Mouse (Mus musculus): ENCODE measurements around the gene Cdk19. TPM values are rescaled to one million over a fixed set of nuclear protein-coding genes. Genes with fewer than 3 reads are reported as not detected.

The Cdk19 gene
- polyA plus RNA-seq, 1 experiment from 2014 or later = 14.4 TPM

- ATAC-seq (ENCODE audit: low FRiP score) = peak; percentile 98
Measured at GRCm38 (mm10) chr10:40348566-40349536, 9.5 kb downstream of the Cdk19 start.

DNA sequence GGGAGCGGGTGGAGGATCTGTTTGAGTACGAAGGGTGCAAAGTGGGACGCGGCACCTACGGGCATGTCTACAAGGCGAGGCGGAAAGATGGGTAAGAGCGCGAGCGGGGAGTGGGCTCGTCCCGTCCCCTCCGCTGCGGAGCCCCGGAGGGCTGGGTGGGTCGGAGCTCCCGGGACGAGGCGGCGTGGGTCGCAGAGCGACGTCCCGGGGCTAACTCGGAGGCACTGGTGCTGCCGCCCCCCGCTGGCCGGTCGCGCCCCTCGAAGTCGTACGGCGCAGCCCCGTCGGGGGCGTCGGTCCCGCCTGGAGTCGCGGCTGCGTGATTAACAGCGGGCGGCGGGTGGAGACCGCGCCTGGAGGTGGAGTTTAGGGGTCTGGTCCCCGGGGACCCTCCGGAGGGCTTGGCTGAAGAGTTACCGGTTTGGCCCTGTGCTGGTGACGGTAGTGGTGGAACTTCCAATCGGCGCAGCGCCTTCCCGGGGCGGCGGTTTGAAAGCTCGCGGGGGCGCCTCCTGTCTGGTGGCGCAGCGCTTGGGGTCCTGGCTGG, 10.3 kb downstream of the Cdk19 start:
- H3K9me3 ChIP-seq (ENCODE audit: control insufficient read depth, low read length) = no peaks in the 10 kb centered on the region
- H3K4me3 ChIP-seq (replicated peaks; ENCODE audit: low read length) = peak overlapping the region; percentile 94
- no peaks in the 10 kb centered on the region for H3K36me3 ChIP-seq (replicated peaks; ENCODE audit: control insufficient read depth, insufficient read depth)
- peak; percentile 3; the same call in 1 of the 2 replicates for ATAC-seq (ENCODE audit: low FRiP score)
- peak overlapping the region; percentile 87 for H3K9ac ChIP-seq
- under 1% methylated on average over 49 of the region's 62 CpGs for WGBS
- H3K27me3 ChIP-seq (ENCODE audit: control insufficient read depth, insufficient read depth, low read length) = no peaks in the 10 kb centered on the region
- H3K4me1 ChIP-seq (replicated peaks; ENCODE audit: control insufficient read depth, insufficient read depth, low read length) = peaks cover 20% of the 10 kb centered on the region
- H3K4me2 ChIP-seq (replicated peaks) = peak overlapping the region; percentile 78
- peak; percentile 64 for DNase-seq (ENCODE audit: low spot score)
- H3K27ac ChIP-seq = peak overlapping the region; percentile 93

More at GRCm38 (mm10) chr10:40348566-40349536, 9.5 kb downstream of the Cdk19 start:
- Histone ChIP-seq H3K27ac (peak overlapping the region; percentile 93), H3K4me2 (replicated peaks) (peak overlapping the region; percentile 78), H3K9ac (peak overlapping the region; percentile 87), H3K4me1 (replicated peaks; ENCODE audit: control insufficient read depth, insufficient read depth, low read length) (peaks cover 20% of the 10 kb centered on the region), H3K4me3 (replicated peaks; ENCODE audit: low read length) (peak overlapping the region; percentile 94), H3K36me3 (replicated peaks; ENCODE audit: control insufficient read depth, insufficient read depth) (no peaks in the 10 kb centered on the region), H3K27me3 (ENCODE audit: control insufficient read depth, insufficient read depth, low read length) (no peaks in the 10 kb centered on the region), H3K9me3 (ENCODE audit: control insufficient read depth, low read length) (no peaks in the 10 kb centered on the region)
- WGBS = under 1% methylated on average over 76 of the region's 76 CpGs
- peak; percentile 99 for DNase-seq (ENCODE audit: low spot score)

DNA sequence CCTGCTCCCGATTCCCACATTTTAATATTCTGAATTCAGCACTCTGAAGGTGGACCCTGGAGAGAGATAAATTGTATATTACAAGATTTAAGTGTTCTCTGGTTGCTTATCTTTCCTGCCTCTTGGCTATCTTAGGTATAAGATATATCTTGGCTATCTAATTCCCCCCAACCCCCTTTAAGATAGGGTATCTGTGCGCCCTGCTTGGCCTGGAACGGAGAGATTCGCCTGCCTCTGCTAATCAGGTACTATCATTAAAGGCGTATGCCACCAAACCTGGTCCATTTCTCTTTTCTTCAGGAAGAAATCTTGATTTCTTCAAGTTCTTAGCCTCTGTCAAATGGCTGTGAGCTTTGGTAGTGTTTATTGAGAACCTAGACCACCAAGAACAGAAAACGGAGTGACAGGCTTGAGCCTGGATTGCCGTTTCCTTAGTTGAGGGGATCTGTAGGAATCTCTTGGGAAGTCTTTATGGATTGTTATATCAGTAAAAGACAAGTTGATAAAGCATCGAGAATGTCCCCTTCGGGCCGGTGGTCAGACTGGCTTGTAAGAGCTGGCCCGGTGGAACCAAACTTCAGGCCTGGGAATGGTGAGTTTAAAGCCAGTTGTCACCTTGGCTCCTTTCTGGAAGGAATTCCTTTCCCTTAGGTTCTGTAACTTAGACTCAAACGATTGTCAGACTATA, 11.0 kb downstream of the Cdk19 start:
- Histone ChIP-seq H3K27me3 (ENCODE audit: control insufficient read depth, insufficient read depth, low read length) (no peaks in the 10 kb centered on the region), H3K27ac (peak overlapping the region; percentile 93), H3K9ac (peak overlapping the region; percentile 87), H3K36me3 (replicated peaks; ENCODE audit: control insufficient read depth, insufficient read depth) (no peaks in the 10 kb centered on the region), H3K4me3 (replicated peaks; ENCODE audit: low read length) (peak overlapping the region; percentile 94), H3K4me1 (replicated peaks; ENCODE audit: control insufficient read depth, insufficient read depth, low read length) (peaks cover 20% of the 10 kb centered on the region), H3K9me3 (ENCODE audit: control insufficient read depth, low read length) (no peaks in the 10 kb centered on the region), H3K4me2 (replicated peaks) (peak overlapping the region; percentile 78)
- ATAC-seq (ENCODE audit: low FRiP score) (no peak), DNase-seq (ENCODE audit: low spot score) (no peak)
- 51% methylated on average over 12 of the region's 12 CpGs for WGBS

DNA sequence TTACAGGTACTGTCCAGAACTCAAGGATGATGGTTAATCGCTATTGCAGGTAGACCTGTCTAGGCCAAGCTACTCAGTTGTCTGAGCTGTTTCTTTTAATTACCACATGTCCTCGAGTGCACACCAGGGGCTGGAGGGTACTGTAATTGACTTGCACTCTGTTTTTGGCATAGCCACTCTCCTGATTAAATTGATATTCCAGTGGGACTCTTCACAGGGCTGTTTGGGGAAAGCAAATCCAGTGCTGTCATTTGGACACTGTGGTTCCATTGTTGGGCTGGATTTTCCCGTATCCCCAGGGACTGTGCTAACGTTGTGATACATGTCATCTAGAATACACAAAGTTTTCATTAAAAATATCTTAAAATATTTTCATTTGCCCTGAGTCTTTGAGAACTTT, 11.8 kb downstream of the Cdk19 start:
- H3K4me3 ChIP-seq (replicated peaks; ENCODE audit: low read length) = peak overlapping the region; percentile 94
- H3K4me2 ChIP-seq (replicated peaks) = peak overlapping the region; percentile 78
- H3K36me3 ChIP-seq (replicated peaks; ENCODE audit: control insufficient read depth, insufficient read depth) = no peaks in the 10 kb centered on the region
- ATAC-seq (ENCODE audit: low FRiP score) (no peak), DNase-seq (ENCODE audit: low spot score) (no peak)
- peaks cover 20% of the 10 kb centered on the region for H3K4me1 ChIP-seq (replicated peaks; ENCODE audit: control insufficient read depth, insufficient read depth, low read length)
- H3K9ac ChIP-seq = no peak overlapping the region
- no peaks in the 10 kb centered on the region for H3K27me3 ChIP-seq (ENCODE audit: control insufficient read depth, insufficient read depth, low read length)
- H3K9me3 ChIP-seq (ENCODE audit: control insufficient read depth, low read length) = no peaks in the 10 kb centered on the region
- no peak overlapping the region for H3K27ac ChIP-seq
- WGBS = 48% methylated on average over 4 of the region's 4 CpGs

DNA sequence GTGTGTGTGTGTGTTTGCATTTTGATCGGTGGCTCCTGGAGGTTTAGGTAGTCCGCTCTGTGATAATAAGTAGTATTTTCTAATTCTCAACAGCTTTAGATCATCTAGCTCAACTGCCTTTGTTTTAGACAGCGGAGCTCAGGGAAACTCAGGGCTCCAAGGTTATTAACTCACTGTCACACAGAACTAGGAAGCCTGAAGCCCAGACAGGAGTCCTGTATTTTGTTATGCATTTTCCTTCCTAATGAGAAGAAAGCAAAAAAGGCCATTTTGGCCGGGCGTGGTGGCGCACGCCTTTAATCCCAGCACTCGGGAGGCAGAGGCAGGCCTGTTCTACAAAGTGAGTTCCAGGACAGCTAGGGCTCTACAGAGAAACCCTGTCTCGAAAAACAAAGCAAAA, 14.7 kb downstream of the Cdk19 start:
- Histone ChIP-seq H3K4me3 (replicated peaks; ENCODE audit: low read length) (no peak overlapping the region), H3K4me2 (replicated peaks) (no peak overlapping the region), H3K27me3 (ENCODE audit: control insufficient read depth, insufficient read depth, low read length) (no peaks in the 10 kb centered on the region), H3K9ac (no peak overlapping the region), H3K9me3 (ENCODE audit: control insufficient read depth, low read length) (no peaks in the 10 kb centered on the region), H3K4me1 (replicated peaks; ENCODE audit: control insufficient read depth, insufficient read depth, low read length) (peaks cover 16% of the 10 kb centered on the region), H3K27ac (no peak overlapping the region), H3K36me3 (replicated peaks; ENCODE audit: control insufficient read depth, insufficient read depth) (no peaks in the 10 kb centered on the region)
- ATAC-seq (ENCODE audit: low FRiP score) (no peak), DNase-seq (ENCODE audit: low spot score) (no peak)
- 90% methylated on average over 9 of the region's 9 CpGs for WGBS

DNA sequence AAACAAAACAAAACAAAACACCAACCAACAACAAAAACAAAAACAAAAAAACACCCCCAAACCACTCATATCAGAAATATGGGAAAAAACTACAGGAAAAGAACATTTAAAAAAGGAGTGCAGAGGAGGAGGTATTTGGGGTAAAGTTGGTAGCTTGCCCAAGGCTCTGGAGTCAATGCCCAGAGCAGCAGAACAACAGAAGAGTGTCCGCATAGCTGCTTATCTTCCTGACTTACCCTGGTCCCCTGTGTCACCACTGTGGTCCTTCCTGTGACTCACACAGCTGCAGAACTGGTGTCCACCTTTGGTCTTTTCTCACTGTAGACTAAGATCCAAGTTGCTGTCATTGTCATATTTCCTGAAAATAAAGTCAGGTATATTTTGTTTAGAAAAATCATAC, 15.2 kb downstream of the Cdk19 start:
- H3K27me3 ChIP-seq (ENCODE audit: control insufficient read depth, insufficient read depth, low read length) = no peaks in the 10 kb centered on the region
- ATAC-seq (ENCODE audit: low FRiP score) = no peak
- WGBS = 88% methylated on average over 1 of the region's 1 CpGs

DNA sequence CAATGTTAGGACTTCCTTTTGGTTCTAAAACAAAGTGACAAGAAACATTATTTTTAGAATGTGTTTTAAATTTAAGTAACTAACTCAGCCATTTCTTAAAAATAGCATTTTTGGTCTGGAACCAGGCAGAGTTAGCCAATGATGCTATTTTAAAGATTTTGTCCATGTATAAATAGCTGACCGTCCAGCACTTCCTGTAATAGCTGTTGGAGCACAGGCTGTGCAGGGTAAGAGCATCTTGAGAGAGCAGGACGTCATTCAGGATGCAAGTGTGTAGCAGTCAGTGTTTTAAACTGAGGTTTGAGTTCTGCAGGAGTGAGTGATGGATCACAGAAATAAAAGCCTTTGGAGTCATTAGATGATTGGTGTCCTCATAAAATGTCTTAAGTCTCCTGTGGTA, 18.8 kb downstream of the Cdk19 start:
- H3K4me3 ChIP-seq (replicated peaks; ENCODE audit: low read length) = no peak overlapping the region
- 79% methylated on average over 2 of the region's 2 CpGs for WGBS
- H3K4me2 ChIP-seq (replicated peaks) = no peak overlapping the region
- H3K4me1 ChIP-seq (replicated peaks; ENCODE audit: control insufficient read depth, insufficient read depth, low read length) = 0 out of 2 replicates have a peak, but pooled peaks cover 3% of the 10 kb centered on the region
- H3K9ac ChIP-seq = no peak overlapping the region
- H3K9me3 ChIP-seq (ENCODE audit: control insufficient read depth, low read length) = no peaks in the 10 kb centered on the region
- ATAC-seq (ENCODE audit: low FRiP score) = no peak
- no peak overlapping the region for H3K27ac ChIP-seq
- no peaks in the 10 kb centered on the region for H3K27me3 ChIP-seq (ENCODE audit: control insufficient read depth, insufficient read depth, low read length)
- DNase-seq (ENCODE audit: low spot score) = no peak
- no peaks in the 10 kb centered on the region for H3K36me3 ChIP-seq (replicated peaks; ENCODE audit: control insufficient read depth, insufficient read depth)

More for the DNA sequence above, 15.2 kb downstream of the Cdk19 start:
- Histone ChIP-seq H3K4me3 (replicated peaks; ENCODE audit: low read length) (no peak overlapping the region), H3K4me2 (replicated peaks) (no peak overlapping the region), H3K9ac (no peak overlapping the region), H3K36me3 (replicated peaks; ENCODE audit: control insufficient read depth, insufficient read depth) (no peaks in the 10 kb centered on the region), H3K9me3 (ENCODE audit: control insufficient read depth, low read length) (no peaks in the 10 kb centered on the region), H3K4me1 (replicated peaks; ENCODE audit: control insufficient read depth, insufficient read depth, low read length) (peaks cover 17% of the 10 kb centered on the region), H3K27ac (no peak overlapping the region)
- DNase-seq (ENCODE audit: low spot score) = no peak

DNA sequence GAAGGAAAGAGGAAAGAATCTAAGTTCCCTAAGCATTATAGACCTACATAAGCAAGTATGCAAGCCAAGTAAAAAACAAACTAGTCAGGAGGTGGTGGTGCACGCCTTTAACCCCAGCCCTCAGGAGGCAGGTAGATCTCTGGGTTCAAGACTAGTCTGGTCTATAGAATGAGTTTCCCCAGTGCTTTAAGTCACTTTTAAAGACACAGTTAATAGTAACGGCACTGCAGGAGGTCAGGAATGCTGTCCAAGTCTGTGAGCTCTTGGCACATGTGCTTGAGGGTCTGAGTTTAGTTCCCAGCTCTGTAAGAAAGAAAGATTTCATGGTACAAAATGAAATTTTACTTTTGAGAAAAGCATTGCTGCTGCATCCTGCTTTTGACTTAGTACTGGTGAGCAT, 19.8 kb downstream of the Cdk19 start:
- Histone ChIP-seq H3K27me3 (ENCODE audit: control insufficient read depth, insufficient read depth, low read length) (no peaks in the 10 kb centered on the region), H3K9me3 (ENCODE audit: control insufficient read depth, low read length) (no peaks in the 10 kb centered on the region), H3K27ac (no peak overlapping the region), H3K4me1 (replicated peaks; ENCODE audit: control insufficient read depth, insufficient read depth, low read length) (peaks cover 7% of the 10 kb centered on the region; the same call in 1 of the 2 replicates), H3K4me3 (replicated peaks; ENCODE audit: low read length) (no peak overlapping the region), H3K36me3 (replicated peaks; ENCODE audit: control insufficient read depth, insufficient read depth) (no peaks in the 10 kb centered on the region), H3K4me2 (replicated peaks) (no peak overlapping the region), H3K9ac (no peak overlapping the region)
- DNase-seq (ENCODE audit: low spot score) (no peak), ATAC-seq (ENCODE audit: low FRiP score) (no peak)
- 77% methylated on average over 2 of the region's 2 CpGs for WGBS

- H3K36me3 ChIP-seq (replicated peaks; ENCODE audit: control insufficient read depth, insufficient read depth) = no peaks in the 10 kb centered on the region
- H3K4me2 ChIP-seq (replicated peaks) = no peak overlapping the region
- DNase-seq (ENCODE audit: low spot score) (no peak), ATAC-seq (ENCODE audit: low FRiP score) (no peak)
- WGBS = 32% methylated on average over 4 of the region's 4 CpGs
- no peak overlapping the region for H3K9ac ChIP-seq
- no peak overlapping the region for H3K4me3 ChIP-seq (replicated peaks; ENCODE audit: low read length)
- H3K27ac ChIP-seq = no peak overlapping the region
- no peaks in the 10 kb centered on the region for H3K9me3 ChIP-seq (ENCODE audit: control insufficient read depth, low read length)
- peaks cover 8% of the 10 kb centered on the region; the same call in 1 of the 2 replicates for H3K4me1 ChIP-seq (replicated peaks; ENCODE audit: control insufficient read depth, insufficient read depth, low read length)
- no peaks in the 10 kb centered on the region for H3K27me3 ChIP-seq (ENCODE audit: control insufficient read depth, insufficient read depth, low read length)
Measured at GRCm38 (mm10) chr10:40363004-40363403, 23.6 kb downstream of the Cdk19 start.
